Mouse (Mus musculus) erythroblast, adult 5-6 weeks (primary cell): ENCODE measurements around the gene Grn. TPM values are rescaled to one million over a fixed set of nuclear protein-coding genes. Genes with fewer than 3 reads are reported as not detected.
"Not testable (repeated sequence)": the region's sequence is repeated elsewhere in the genome, so short reads cannot be mapped to it uniquely, and the experiment has no call there.

Experiments
- ATAC-seq: replicated peaks from 2 replicates; pipeline ENCODE4 v1.8.0; 2016; ENCODE audit warnings: moderate number of reproducible peaks, mild to moderate bottlenecking, moderate TSS enrichment, inconsistent platforms; ENCODE audit not compliant: poor library complexity, low FRiP score, severe bottlenecking
- total RNA-seq, 2 experiments: library from RNA; stranded (forward) in 1 of 2; stranded (reverse) in 1 of 2; fragments of 150-400 nt in 1 of 2; fragments of 200-764, 138-1000 nt in 1 of 2; gene quantifications; 2 replicates each; pipeline versions ENCODE4 v1.2.3 to v1.2.4; 2015 to 2017; ENCODE audit warnings: low replicate concordance in 2 of 2

Grn gene
- total RNA-seq (2015; ENCODE audit: low replicate concordance): 85.7 and 90.1 TPM in 2 replicates
- total RNA-seq (2017; ENCODE audit: low replicate concordance): 26.3 and 56.1 TPM in 2 replicates

DNA sequence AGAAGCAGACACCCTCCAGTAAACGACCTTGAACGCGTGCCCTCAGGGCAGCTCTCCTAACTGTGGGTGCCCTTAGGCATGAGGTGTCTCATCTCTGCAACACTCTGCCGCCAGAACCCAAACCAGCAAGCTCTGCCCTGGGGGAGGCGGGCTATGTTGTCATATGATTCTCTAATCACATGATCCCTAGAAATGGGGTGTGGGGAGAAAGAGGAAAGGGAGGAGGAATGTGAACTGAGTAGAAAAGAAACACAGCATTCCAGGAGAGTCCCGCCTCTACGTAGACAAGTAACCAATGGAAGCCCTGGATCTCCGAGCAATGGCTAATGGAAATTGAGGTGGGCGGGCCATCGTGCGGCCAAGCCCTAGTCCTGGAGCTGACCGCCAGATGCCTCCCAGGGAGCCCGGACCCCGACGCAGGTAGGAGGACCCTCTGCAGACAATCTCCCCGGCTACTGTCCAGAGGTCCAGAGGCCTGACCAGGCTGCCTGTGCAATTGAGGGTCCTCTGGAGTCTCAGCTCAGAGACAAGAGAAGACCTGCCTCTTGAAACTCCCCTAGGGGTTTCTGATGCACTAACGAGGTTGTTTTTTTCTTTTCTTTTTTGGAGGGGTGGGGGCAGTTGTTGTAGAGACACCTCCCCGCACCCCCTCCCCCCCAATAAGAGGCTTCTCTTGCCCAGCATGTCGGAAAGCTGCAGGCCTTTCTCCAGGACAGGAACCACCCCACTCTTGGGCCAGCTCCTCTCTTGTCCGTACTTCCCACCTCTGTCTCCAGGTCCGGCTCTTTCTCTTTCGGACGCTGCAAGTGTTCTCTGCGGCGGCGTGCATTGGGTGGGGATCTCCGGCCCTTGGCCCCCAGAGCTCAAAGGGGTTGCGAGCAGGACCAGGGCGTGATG lies at the start of gene Grn:
Gene Grn (plus strand): TSS at position 195 of the 897 bp plus-strand sequence.
- ATAC-seq: peak; percentile 87

DNA sequence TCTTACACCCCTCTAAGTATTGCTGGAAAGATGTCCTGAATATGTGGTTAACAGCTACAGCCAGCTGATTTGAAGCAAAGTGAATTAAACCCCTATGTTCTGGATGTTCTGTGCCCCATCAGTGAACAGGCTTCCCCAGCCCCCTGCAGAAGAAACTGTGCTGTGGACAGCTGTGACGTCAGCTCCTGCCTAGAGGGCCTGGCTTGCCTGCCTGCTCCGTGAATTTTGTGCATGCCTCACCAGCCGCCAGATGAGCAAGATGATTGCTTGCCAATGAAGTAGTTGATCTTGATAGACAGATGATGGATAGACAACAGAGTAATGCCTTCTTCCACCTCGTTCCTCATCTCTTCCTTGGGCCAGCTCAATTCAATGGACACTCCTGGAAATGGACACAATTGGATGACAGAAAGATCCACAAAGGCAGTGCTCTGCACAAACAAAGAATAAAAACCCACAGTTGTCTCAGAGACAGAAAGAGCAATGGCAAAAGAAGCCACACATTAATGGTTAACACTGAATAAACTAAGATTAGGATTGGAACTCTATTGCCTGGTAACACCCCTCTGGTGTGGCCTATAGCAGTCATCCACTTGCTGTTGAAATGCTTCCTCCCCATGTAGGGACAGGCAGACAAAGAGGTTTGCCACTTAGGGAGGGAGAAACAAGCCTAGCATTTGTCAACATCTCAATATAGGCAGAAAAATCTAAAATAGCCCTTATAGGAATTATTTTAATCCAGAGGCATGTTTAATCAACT lies 48.6 kb upstream of the Grn start:
- ATAC-seq: no peak

DNA sequence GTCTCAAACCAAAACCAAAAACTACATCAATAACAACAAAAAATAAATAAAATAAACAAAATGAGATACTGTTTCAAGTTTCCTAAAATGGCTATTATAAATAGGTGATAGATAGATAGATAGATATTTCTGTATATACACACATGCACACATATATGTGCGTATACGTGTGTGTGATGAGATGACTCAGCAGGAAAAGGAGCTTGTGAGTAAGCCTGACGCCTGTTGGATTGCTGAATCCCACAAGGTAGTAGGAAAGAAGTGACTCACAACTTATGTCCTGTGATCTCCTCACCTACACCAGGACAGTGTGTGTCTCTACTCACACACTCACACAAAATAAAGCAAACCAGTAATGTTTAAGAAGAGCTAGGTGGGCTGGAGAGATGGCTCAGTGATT lies 47.3 kb upstream of the Grn start:
- peak; percentile 53 for ATAC-seq

DNA sequence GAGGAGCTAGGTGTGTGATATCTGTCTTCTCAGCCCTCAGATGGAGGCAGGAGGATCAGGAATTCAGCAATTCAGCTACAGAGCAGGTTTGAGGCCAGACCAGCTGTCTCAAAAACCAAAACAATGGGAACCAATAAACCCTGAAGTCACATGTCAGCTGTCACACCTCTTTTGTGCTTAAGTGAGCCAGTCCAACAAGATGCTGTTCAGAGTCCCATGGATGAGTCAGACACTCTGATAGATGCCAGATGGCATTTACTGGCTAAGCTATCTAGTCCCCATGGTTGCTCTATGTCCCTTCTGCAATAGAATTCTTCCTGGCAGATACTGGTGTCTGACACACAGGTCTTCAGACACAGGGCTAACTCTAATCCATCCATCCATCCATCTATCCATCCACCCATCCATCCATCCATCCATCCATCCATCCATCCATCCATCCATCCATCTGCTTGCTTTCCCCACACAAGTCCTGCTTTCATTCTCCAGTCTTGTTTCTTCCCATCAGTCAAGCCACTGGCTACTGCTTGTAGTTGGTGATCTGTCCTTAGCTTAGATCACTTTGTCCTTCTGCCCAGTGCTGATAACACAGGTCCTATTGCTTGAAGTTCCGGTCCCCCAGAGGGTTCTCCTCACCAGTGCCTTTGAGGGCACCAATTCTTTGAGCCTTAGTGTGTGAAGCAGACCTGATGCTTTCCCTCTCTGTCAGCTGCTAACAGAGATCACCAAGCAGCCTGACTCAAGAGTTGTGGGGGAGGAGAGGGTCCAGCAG lies 46.6 kb upstream of the Grn start:
- ATAC-seq: peak; percentile 53

DNA sequence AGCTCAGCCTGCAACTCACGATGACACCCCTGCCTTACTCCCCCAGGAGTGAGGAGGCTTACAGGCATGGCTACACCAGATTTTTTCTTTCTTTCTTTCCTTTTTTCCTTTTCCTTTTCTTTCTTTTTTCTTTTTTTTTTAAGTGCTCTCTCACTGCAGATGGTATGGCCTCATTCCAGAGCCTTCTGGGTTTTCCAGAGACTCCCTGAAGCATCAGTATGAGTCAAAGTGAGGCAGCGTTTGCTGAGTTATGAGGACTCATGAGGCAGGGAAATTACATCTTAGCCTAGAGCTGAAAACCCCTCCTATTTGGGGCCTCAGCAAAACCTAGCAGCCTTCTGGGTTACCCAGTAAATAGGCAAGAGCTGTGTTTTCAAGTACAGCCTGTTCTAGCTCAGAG lies 45.7 kb upstream of the Grn start:
- ATAC-seq: no peak

DNA sequence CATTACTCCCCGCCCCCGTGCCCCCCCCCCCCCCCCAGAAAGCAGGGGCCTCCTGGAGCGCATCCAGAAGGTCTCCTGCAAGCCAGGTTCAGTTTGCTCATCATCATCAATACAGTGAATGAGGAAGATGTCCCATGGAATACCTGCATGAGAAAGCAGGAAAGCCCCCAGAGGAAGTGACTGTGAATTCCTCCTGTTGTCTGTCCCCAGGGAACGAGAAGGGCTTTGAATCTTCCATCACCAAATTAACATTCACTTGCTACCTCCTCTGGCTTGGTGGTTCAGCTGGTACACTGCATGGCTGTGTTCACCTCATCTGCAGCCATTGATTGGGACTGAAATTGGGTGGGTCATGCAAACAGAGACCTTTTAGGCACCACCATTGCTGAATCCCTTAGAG lies 45.0 kb upstream of the Grn start:
- ATAC-seq: no peak

DNA sequence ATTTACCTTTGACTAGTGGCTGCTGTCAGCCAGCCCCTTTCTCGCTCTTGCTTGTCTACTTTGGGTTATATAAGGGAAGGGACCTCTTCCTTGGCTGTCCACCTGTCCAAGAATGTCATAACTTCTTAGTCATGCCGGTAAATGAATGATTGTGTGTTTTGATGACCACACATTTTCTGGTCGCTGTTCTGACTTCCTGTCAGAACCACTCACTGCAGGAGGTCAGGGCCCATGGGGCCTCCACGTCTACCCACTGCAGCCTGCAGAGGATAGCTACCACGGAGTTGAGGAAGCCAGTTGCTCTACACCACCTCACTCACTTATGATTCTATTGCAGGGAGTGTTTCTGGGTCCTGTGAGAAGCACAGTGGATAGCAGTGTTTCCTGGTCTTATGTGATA lies 44.0 kb upstream of the Grn start:
- ATAC-seq: no peak

DNA sequence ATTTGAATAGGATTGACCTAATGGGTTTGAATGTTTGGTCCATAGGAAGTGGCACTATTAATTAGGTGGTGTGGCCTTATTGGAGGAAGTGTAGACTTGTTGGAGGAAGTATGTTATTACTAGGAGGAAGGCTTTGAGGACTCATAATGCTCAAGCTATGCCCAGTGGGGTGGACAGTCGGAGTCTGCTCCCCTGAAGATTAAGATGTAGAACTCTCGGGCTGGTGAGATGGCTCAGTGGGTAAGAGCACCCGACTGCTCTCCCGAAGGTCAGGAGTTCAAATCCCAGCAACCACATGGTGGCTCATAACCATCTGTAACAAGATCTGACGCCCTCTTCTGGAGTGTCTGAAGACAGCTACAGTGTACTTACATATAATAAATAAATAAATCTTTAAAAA lies 40.7 kb upstream of the Grn start:
- not testable (repeated sequence) for ATAC-seq

DNA sequence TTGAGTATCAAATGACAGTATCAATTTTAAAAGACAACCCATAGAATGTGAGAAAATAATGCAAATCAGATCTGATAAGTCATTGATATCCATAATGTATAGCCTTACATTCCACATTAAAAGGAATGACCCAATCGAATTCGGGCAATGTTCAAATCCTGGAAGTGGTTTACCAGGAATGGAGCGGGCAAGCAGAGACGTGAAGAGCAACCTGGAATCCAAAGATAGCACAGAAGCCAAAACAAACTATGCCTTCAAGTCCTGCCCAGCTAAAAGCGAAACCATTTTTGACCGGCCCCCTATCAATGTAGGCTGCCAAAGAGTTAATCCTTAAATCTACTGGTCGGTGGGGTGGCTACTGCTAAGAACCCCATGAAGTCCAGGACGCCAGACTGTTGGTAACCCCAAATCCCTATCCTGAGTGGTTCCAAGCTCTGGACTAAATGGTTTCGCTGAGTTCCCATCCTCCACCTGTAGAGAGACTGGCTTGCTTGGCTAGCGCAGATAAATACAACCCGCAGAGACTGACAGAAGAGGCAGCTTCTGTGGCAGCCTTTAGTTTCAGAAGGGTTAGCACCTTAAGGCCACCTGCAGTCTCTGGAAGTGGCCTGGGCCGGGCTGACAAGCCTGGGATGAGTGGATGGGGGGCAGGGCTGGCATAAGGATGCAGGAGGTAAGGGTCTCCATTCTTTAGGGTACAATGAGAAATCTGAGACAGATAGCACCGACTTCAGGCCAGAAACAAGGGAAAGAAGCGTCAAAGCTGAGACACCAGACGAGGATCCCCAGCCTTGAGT lies 37.5 kb upstream of the Grn start:
- ATAC-seq: peak; percentile 34; the same call in 1 of the 2 replicates

DNA sequence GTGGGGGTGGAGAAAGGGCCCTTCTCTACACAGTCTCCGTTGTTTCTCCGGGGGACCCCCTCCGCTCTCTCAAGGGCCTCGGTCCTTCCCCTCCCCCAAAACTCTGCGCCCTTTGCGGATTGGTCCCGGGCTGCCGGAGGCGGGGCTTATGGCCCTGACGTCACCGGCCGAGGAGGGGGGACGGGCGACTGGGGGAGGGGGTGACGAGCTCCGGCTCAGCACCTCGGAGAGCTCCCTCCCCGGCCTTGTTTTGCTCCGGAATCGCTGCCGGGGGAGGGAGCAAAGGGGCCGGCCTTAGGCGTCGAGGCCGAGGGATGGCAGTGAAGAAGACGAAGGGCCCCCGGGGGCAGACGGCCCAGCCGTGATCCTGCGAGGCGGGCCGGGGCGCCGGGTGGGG lies 36.9 kb upstream of the Grn start, which contains the start of gene Rundc3a:
Gene Rundc3a (plus strand): TSS at position 166 of the 397 bp plus-strand sequence.
- no peak for ATAC-seq

DNA sequence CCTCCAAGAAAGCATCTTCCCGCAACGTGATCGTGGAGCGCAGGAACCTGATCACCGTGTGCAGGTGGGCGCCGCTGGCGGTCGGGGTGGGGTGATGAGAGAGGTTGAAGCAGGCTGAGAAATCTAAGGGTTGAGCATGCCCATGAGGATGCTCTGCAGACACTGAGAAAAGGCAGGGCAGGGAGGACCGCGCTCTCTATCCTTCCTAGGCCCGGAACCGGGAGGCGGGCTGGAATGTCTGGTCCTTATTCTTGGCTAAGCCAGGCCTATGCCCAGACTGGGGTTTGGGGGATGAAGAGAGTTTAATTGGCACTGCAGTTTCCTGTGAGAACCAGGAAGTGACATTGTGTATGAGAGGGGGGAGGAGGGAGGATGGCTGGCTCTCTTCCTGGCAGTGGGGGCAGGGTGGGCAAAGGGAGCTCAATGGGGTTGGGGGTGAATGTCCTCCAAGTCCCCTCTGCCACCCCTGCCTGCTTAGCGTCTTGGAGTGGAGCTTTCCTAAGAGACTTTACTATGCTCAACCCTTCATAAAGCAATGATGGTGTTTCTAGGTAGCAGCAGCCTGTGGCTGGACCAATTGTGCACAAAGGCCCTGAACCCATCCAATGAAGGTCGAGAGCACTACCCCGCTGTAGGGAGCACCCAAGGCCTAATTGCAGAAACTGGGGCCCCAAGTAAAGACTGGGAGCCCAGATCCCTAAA lies 36.2 kb upstream of the Grn start:
- ATAC-seq: no peak

DNA sequence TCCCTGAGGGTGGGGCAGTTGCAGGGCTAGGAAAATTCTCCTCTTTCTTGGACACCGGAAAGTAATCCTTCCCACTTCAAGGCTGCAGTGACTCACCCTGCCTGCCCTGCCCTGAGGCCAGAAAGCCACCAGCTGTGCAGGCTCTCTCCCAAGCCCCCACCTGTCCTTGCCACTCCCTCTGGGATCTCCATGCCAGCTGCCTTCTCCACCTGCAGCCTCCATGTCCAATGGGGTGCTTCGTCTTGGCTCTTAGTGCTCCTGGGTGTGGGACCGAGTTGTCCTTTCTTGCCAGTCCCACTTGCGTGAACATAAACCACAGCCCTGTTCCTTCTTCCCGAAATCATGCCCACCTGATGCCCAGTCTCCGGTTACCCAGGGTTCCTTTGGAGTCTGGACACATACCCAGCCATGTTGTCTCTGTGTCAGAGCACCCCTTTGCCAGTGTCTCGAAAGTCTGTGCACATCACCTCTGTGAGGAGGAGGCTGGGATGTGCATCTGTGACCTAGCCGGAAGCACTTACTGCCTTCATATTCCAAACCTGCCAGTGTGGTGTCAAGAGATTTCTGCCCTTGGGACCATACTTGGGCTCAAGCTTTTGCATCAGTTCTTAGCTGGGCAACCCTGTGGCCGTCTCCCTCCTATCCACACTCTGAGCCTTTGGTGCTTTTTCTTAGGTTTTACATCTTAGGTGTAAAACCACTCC lies 35.5 kb upstream of the Grn start:
- no peak for ATAC-seq

DNA sequence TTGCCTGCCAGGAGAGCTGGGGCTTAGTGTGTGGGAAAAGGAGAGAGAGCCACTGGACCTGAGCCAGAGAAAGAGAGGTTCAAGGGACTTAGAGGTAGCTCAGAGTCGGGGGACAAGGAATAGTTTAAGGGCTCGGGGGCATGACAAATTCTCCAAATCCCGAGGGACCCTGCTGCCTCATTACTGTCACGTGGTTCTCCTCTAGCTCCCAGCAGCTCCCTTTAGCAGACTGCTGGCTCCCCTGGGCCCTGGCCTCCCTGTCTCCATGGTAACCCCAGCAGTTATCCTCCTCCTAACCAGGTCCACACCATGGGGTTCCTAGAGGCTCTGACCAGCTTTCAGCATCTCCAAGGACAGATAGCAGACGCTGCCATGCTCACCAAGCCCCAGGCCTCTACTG lies 34.9 kb upstream of the Grn start:
- no peak for ATAC-seq

DNA sequence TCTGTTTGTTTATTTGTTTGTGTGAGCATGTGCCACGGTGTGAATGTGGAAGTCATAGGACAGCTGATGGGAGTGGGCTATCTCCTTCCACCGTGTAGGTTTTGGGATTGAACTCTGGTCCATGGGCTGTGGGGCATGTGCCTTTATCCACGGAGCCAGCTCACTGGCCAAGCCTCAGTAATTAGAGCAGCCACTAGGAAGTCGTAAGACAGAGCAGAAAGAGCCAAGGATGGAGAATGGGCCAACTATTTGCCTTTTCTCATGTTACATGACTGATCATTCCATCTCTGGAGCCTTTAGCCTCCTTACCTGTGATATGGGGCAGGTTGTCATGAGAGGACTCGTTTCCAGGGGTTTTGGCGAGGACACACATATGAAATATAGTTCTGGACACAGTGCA lies 33.9 kb upstream of the Grn start:
- no peak for ATAC-seq

DNA sequence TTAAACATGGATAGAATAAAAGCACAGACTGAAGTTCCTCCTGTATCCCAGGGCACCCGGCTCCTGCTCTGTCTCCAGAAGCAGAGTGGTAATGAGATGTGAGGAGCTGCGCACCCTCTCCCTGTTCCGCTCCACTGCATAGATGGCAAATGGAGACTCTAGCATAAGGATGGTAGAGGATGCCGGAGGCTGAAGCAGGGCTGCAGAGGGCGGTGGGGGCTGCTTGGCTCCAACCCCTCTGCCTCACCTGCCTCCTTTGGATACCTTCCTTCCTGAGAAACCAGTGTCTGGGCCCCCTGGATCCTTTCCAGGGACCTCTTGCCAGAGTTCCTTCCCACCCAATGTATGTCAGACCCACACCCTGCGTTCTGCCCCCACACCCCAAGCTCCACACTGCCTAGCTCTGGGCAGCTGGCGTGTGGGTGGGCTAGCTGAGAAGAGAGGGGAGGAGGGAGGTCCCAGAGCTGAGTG lies 33.4 kb upstream of the Grn start:
- ATAC-seq: no peak

DNA sequence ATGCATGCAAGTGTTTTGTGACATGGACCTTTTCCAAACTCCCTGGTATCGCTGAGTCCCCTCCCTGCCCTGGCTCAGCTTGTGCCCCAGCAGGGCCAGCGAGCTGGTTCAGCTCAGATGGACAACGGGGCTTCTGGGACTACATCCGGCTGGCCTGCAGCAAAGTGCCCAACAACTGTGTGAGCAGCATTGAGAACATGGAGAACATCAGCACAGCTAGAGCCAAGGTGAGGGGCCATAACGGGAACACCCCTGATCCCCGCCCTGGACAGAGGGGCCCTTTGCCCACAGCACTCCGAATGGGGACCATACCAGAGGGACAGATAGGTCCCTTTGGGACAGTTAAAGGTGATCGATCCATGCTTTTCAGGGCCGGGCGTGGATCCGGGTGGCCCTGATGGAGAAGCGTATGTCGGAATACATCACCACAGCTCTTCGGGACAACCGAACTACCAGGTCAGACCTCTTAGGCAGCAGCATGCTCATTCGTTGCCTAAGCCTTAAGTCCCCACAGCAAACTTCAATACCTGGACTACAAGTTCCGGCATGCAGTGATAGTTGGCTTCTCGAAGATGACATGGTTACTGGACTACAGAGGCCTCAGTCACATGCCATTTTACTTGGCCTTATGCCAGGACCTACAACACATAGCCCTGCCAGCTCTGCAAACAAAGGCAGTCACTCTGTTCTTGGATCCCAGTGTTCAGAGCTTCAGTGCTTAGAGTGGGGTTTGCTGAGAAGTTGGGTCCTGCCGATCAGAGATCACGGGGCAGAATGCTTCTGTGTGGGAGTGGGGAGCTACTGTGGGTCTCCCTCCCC lies 31.9 kb upstream of the Grn start:
- ATAC-seq: no peak

DNA sequence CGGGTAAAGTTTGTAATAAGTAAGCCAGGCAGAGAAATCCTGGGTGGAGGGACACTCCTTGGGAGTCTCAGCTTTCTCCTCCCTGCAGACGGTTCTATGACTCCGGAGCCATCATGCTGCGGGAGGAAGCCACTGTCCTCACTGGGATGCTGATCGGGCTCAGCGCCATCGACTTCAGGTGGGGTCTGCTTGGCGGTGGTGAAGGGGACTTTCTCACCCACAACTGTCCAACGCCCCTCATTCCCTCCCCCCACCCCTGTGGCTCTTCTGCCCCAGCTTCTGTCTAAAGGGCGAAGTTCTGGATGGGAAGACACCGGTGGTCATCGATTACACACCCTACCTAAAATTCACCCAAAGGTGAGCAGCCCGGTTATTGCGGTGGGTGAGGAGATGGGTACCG lies 31.0 kb upstream of the Grn start:
- no peak for ATAC-seq
